ENCODE assay signal across 9 mouse cellular contexts in genomic region chrX:18254767-18255166, GRCm38 (mm10).
A peak's percentile ranks its signal among the peaks of the same experiment; 100 is the strongest.
DNase-seq lines count a peak whose midpoint lies in the region; ATAC-seq and TF ChIP-seq lines count a peak whose summit lies in the region.
"Had no signal": no experiment of that assay in that cellular context is flagged by ENCODE, and none has a peak within 500 bp of the region (broad histone marks: within the 10 kb centered on the region; RNA-seq: fewer than 3 reads in every experiment).

No protein-coding gene starts in this region.

- H3K4me1 ChIP-seq in forebrain, embryonic 16.5 days (replicated peaks; ENCODE audit: control insufficient read depth, insufficient read depth, low read length) = no peaks in the 10 kb centered on the region
- no peaks in the 10 kb centered on the region for H3K4me1 ChIP-seq in lung, postnatal 0 days (ENCODE audit: insufficient read depth, low read depth, low read length)
- H3K4me1 ChIP-seq: limb, embryonic 13.5 days had no signal

- no peaks in the 10 kb centered on the region for H3K27me3 ChIP-seq in forebrain, embryonic 16.5 days (replicated peaks; ENCODE audit: control insufficient read depth, insufficient read depth, low read length)
- H3K27me3 ChIP-seq in lung, postnatal 0 days (replicated peaks; ENCODE audit: insufficient read depth, low read length) = no peaks in the 10 kb centered on the region
- H3K27me3 ChIP-seq: limb, embryonic 13.5 days had no signal

- no peak for TF ChIP-seq EP300 in lung, postnatal 0 days (IDR thresholded peaks at IDR 0.05)

- H3K9me3 ChIP-seq in forebrain, embryonic 16.5 days (ENCODE audit: control insufficient read depth, low read length) = no peaks in the 10 kb centered on the region
- H3K9me3 ChIP-seq in lung, postnatal 0 days (ENCODE audit: low read length) = no peaks in the 10 kb centered on the region
- H3K9me3 ChIP-seq: limb, embryonic 13.5 days had no signal

- H3K36me3 ChIP-seq in forebrain, embryonic 16.5 days (ENCODE audit: control insufficient read depth, insufficient read depth) = peaks cover 7% of the 10 kb centered on the region; the same call in 1 of the 2 replicates
- H3K36me3 ChIP-seq in lung, postnatal 0 days (ENCODE audit: insufficient read depth, low read length) = no peaks in the 10 kb centered on the region

- ATAC-seq in forebrain, embryonic 16.5 days = peak; percentile 80
- peak; percentile 75 for ATAC-seq in lung, postnatal 0 days

- no peak overlapping the region for H3K9ac ChIP-seq in forebrain, embryonic 16.5 days (replicated peaks; ENCODE audit: low read depth, low read length)
- no peak overlapping the region for H3K9ac ChIP-seq in lung, postnatal 0 days (replicated peaks; ENCODE audit: low read depth)
- H3K9ac ChIP-seq: limb, embryonic 13.5 days had no signal

- H3K4me3 ChIP-seq in gastrocnemius, adult 2 months = no peak overlapping the region
- no peak overlapping the region for H3K4me3 ChIP-seq in forebrain, embryonic 16.5 days (replicated peaks; ENCODE audit: low read length)
- no peak overlapping the region for H3K4me3 ChIP-seq in lung, postnatal 0 days (ENCODE audit: low read depth, low read length)
- H3K4me3 ChIP-seq: limb, embryonic 13.5 days had no signal

- TF ChIP-seq CTCF in gastrocnemius, adult 2 months (IDR thresholded peaks at IDR 0.05) = peak; percentile 94
- peak; percentile 95 for TF ChIP-seq CTCF in lung, postnatal 0 days (IDR thresholded peaks at IDR 0.05)

- peak; percentile 15 for DNase-seq in gastrocnemius, adult 2 months
- no peak for DNase-seq in gastrocnemius, adult 8-10 months (ENCODE audit: low spot score in 2 of 2)
- DNase-seq in CD4-positive, CD25-positive, alpha-beta regulatory T cell, adult 2 months (ENCODE audit: low read depth, low spot score) = peak; percentile 73
- DNase-seq in c-Kit-positive CD71-positive TER-119-negative erythroid progenitor cells, embryonic 14.5 days (ENCODE audit: low read depth) = peak; percentile 31
- peak; percentile 63 for DNase-seq in kidney, adult 9 months
- peak; percentile 80 for DNase-seq in lung, postnatal 0 days (ENCODE audit: low spot score)
- DNase-seq in retina, postnatal 7 days (ENCODE audit: low read depth, low spot score) = peak; percentile 44

- intact Hi-C loops in gastrocnemius, adult 2 months (cut with DNase I) = loop anchor here (5.0 kb wide), 1 partner anchor 92 kb away; the partner anchor contains the start of gene Kdm6a

- H3K4me2 ChIP-seq in forebrain, embryonic 16.5 days (ENCODE audit: low read length) = no peak overlapping the region
- H3K4me2 ChIP-seq in lung, postnatal 0 days (replicated peaks; ENCODE audit: low read depth, low read length) = no peak overlapping the region
- H3K4me2 ChIP-seq: limb, embryonic 13.5 days had no signal

- no peak overlapping the region for H3K27ac ChIP-seq in gastrocnemius, adult 2 months
- no peak overlapping the region for H3K27ac ChIP-seq in forebrain, embryonic 16.5 days (ENCODE audit: low read length)
- H3K27ac ChIP-seq in lung, postnatal 0 days (ENCODE audit: low read length) = no peak overlapping the region
- H3K27ac ChIP-seq: limb, embryonic 13.5 days had no signal

- WGBS in forebrain, embryonic 16.5 days = 52% methylated on average over 4 of the region's 4 CpGs
- 23% methylated on average over 4 of the region's 4 CpGs for WGBS in lung, postnatal 0 days

Comparison
In these comparisons a context has a peak if more than half of its experiments do, and no peak if none do; other contexts are left out.
1. DNase-seq: peak in gastrocnemius, adult 2 months (single experiment), CD4-positive, CD25-positive, alpha-beta regulatory T cell, adult 2 months (single experiment), c-Kit-positive CD71-positive TER-119-negative erythroid progenitor cells, embryonic 14.5 days (single experiment), kidney, adult 9 months (single experiment), lung, postnatal 0 days (single experiment) and retina, postnatal 7 days (single experiment); none in gastrocnemius, adult 8-10 months (0 of 2).